Comparison of ENCODE assay signal across 16 mouse cellular contexts in the genomic region with DNA sequence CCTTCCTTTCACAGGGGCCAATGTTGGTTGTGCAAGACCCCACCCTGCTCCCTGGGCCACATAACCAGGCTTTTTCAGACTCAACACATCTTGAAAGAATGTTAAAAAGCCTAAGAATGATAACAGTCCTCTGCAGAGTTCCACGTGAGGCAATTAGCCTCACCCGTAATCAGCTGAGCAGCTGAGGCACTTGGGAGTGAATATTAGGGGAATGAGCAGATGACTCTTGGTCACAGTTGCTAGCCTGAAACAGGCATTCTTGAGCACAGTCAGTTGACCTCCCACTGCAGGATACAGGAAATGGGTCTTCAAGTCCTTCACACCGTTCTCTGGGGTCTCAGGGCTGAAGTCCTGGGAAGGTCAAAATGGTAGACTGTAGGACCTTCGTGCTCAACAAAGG. TPM values are rescaled to one million over a fixed set of nuclear protein-coding genes. Genes with fewer than 3 reads are reported as not detected.
"Had no signal": no experiment of that assay in that cellular context is flagged by ENCODE, and none has a peak within 500 bp of the region (broad histone marks: within the 10 kb centered on the region; RNA-seq: fewer than 3 reads in every experiment).

No protein-coding gene starts in this region.

- H3K9me3 ChIP-seq: limb, embryonic 12.5 days; liver, embryonic 13.5 days; lung, embryonic 15.5 days; midbrain, embryonic 12.5 days had no signal

- DNase-seq: kidney, adult 2 months; kidney, postnatal 36 days; layer of hippocampus, adult 9-11 months; layer of hippocampus, postnatal 36 days; liver; liver, embryonic 13.5 days; liver, postnatal 0 days; right cerebral cortex, postnatal 14 days; thymus, adult 18-20 months; thymus, postnatal 14 days had no signal

- H3K4me3 ChIP-seq: limb, embryonic 12.5 days; liver, embryonic 13.5 days; lung, embryonic 15.5 days; midbrain, embryonic 12.5 days had no signal

- ATAC-seq: liver, postnatal 0 days; midbrain, embryonic 16.5 days had no signal

- H3K36me3 ChIP-seq: liver, embryonic 13.5 days had no signal

- H3K4me1 ChIP-seq: liver, embryonic 13.5 days; lung, embryonic 15.5 days; midbrain, embryonic 12.5 days had no signal

- H3K27me3 ChIP-seq: limb, embryonic 12.5 days; liver, embryonic 13.5 days; lung, embryonic 15.5 days; midbrain, embryonic 12.5 days had no signal

- H3K4me2 ChIP-seq: limb, embryonic 12.5 days; liver, embryonic 13.5 days; lung, embryonic 15.5 days; midbrain, embryonic 12.5 days had no signal

- H3K27ac ChIP-seq: kidney, postnatal 0 days; limb, embryonic 12.5 days; liver, embryonic 13.5 days; lung, embryonic 15.5 days; midbrain, embryonic 12.5 days had no signal

- H3K9ac ChIP-seq: limb, embryonic 12.5 days; liver, embryonic 13.5 days; liver, postnatal 0 days; lung, embryonic 15.5 days; midbrain, embryonic 12.5 days had no signal

RNA-seq across cellular contexts. Expression of a gene that starts 44.6 kb away (rescaled TPM):
- polyA plus RNA-seq: liver, postnatal 0 days; neural tube, embryonic 14.5 days had no signal
